Mouse (Mus musculus) right cerebral cortex, postnatal 10 days (tissue): ENCODE data around the gene Prrg4.
A peak's percentile ranks its signal among the peaks of the same experiment; 100 is the strongest.
"Not testable (repeated sequence)": the region's sequence is repeated elsewhere in the genome, so short reads cannot be mapped to it uniquely, and the experiment has no call there.

Experiments used
- DNase-seq, 2 experiments: peaks; one replicate each; pipeline ENCODE4 v3.0.0; 2021; ENCODE audit warnings: low spot score in 2 of 2

Gene Prrg4

GRCm38 (mm10) chr2:104841736-104842135 is 7.9 kb downstream of the Prrg4 start:
- DNase-seq, result no peak

DNA sequence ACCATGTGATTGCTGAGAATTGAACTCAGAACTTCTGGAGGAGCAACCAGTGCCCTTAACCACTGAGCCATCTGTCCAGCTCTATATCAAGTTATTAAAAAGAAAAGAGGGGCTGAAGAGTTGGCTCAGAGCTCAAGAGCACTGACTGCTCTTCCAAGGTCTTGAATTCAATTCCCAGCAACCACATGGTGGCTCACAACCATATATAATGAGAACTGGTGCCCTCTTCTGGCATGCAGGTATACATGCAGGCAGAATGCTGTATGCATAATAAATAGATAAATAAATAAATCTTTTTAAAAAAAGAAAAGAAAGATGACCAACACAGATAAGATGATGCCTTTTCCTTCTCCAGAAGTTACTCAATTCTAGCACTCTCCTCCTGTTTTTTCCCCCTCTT is 8.7 kb downstream of the Prrg4 start:
- DNase-seq, result no peak

DNA sequence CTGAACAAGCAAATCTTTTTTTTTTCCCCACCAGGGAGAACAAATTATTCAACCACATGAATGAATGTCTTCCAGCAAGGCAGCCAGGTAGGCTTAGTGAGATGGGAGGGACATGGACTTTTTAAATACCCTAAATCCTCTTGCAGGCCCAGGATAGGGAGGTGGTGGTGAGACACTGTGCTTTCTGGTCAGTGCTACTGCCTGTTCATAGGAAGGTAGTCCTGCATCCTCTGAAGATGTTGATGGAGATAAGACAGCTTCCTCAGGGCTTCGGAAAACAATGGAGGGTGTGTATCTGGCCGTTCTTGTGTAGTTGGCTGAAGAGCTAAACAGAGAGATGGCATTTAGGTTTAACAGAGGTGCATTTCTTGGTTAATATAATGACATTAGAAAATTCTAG is 17.2 kb downstream of the Prrg4 start:
- no peak for DNase-seq

- no peak for DNase-seq
Measured at GRCm38 (mm10) chr2:104826191-104826590, 23.5 kb downstream of the Prrg4 start.

- not testable (repeated sequence) for DNase-seq
Measured at GRCm38 (mm10) chr2:104818763-104819162, 30.9 kb downstream of the Prrg4 start.

DNA sequence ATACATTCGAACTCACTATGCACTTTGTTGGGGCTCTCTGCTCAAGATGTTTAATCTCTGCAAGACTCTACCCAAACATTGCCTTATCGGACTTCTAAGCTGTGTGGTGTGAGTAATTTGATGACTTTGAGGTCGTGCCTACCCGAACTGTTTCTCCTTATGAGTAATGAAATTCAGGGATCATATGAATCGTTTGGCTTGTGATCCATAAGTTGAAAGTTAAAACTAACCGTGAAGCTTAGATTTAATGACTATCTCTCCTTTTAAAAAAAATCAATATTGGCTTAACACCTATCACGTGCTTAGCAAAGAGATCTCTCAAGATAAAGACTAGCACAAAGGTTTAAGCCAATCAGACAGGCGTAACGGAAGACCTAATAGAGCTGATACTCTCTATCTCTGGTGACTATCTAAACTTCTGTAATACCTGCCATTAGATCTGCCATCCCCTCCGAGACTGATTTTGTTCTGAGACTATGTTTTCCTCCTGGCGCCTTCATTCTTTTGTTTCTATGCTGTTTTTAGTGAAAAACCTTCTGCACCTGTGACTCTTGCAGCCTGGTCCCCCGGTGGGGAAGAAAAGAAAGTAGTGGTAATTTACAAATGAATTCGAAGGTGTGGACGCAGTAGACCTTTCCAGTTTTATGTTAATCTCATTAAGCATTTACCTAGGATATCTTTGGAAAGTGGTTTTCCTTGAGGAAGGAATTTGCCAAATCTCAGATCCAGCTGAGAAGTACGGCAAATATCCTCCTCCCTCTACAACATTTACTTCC is 31.9 kb downstream of the Prrg4 start:
- DNase-seq, result no peak

GRCm38 (mm10) chr2:104816866-104817439 is 32.7 kb downstream of the Prrg4 start:
- DNase-seq, result peak; percentile 91 to 93

DNA sequence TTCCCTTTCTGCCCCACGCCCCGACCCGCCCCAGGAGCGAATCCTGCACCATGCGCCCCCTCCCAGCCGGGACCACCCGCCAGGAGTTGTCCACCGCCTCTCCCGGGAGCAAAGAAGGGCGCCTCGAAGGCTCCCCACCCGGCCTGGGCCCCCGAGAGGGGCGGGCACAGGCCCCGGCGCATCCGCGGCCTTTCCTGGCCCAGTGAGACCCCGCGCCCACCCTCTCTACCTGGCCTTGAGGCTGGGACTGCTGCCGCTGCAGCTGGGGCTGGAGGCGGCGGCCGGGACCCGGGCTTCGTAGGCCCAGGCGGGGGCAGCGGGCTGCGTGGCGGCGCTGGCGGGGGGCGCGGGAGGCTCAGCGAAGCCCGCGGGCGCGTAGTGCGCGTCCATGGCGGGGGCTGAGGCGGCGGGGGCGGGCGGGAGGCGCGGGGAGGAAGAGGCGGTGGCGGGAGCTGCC is 33.3 kb downstream of the Prrg4 start, which contains the start of gene Qser1:
Gene Qser1 (minus strand): TSS at position 390 of the 457 bp plus-strand sequence.
- DNase-seq, result no peak

DNA sequence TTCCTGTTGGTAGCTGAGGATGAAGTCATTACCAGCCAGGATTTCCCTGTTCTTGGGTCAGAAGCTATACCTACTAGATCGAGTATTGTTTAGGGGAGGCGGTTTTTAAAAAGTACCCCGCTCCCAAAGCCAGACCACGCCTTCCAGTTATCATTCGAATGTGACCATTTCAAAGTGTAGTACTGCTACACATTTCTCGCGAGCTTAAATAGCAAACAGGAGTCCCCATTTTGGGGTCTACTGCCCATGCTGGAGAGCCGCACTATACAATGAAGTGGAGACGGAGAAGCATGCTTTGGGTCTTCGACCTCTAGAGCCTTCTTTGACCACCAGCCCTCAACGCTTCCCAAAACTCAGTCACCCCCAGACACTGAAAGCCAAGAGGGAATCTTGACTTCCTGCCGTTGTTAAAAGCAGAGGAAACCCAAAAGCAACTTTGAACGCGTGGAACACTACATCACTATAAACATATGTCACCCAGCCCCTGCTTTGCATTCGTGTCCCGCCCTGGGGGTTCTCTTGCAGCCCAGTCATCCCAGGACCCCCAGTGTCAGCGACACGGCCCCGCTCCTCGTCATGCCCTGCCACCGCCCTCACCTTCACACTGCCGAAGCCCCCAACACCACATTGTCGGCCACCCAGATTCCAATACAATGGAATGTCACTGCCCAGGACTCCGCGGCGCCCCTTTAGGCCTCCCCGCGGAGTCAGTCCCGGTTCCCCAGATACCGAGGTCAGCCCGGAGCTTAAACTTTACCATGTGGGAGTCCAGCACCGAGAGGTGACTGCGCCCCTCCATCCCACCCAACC is 33.9 kb downstream of the Prrg4 start:
- DNase-seq, result peak; percentile 40 to 44

GRCm38 (mm10) chr2:104814181-104814951 is 35.3 kb downstream of the Prrg4 start:
- no peak for DNase-seq

GRCm38 (mm10) chr2:104805435-104805834 is 44.2 kb downstream of the Prrg4 start:
- no peak for DNase-seq
